Mouse (Mus musculus): ENCODE measurements around the gene Aarsd1. TPM values are rescaled to one million over a fixed set of nuclear protein-coding genes. Genes with fewer than 3 reads are reported as not detected.

Aarsd1 gene
- 15.9 and 18.9 TPM in 2 replicates for polyA plus RNA-seq (2012; rRNA removed)

GRCm38 (mm10) chr11:101417101-101417855 is at the start of gene Aarsd1:
Aarsd1 (minus strand) TSS chr11:101417615.

GRCm38 (mm10) chr11:101465869-101466551 is 48.6 kb upstream of the Aarsd1 start, which contains the start of gene Vat1:
Vat1 (minus strand) TSS chr11:101466230.

GRCm38 (mm10) chr11:101464211-101465100 is 47.0 kb upstream of the Aarsd1 start, which contains the start of gene Rnd2:
Rnd2 (plus strand) TSS chr11:101464999.

GRCm38 (mm10) chr11:101448274-101448746 is 30.9 kb upstream of the Aarsd1 start, which contains the start of gene Ifi35:
Ifi35 (plus strand) TSS chr11:101448407.

GRCm38 (mm10) chr11:101442127-101442693 is 24.8 kb upstream of the Aarsd1 start, which contains the start of gene Rpl27:
Rpl27 (plus strand) TSS chr11:101442298.

GRCm38 (mm10) chr11:101424925-101425813 is 7.8 kb upstream of the Aarsd1 start, which contains the start of the genes Rundc1 and Ptges3l:
Rundc1 (plus strand) TSS chr11:101425085.
Ptges3l (minus strand) TSS chr11:101425333.

GRCm38 (mm10) chr11:101424105-101424851 is 6.9 kb upstream of the Aarsd1 start, which contains the start of gene Gm27029:
Gm27029 (minus strand) TSS chr11:101424796.

GRCm38 (mm10) chr11:101367326-101367935 is 50.0 kb downstream of the Aarsd1 start, which contains the start of gene G6pc:
G6pc (plus strand) TSS chr11:101367561.

Other genes with a start within 250 kb of the Aarsd1 start
- gene Cntnap1, start 247.1 kb downstream of the Aarsd1 start, polyA plus RNA-seq (2012; rRNA removed), result 8.2 and 8.3 TPM in 2 replicates
- gene Plekhh3, start 246.3 kb downstream of the Aarsd1 start, polyA plus RNA-seq (2012; rRNA removed), result 47.1 and 53.0 TPM in 2 replicates
- 8.8 and 15.4 TPM in 2 replicates for gene Ccr10, start 242.2 kb downstream of the Aarsd1 start, polyA plus RNA-seq (2012; rRNA removed)
- 32.4 and 34.9 TPM in 2 replicates for gene Ezh1, start 191.2 kb downstream of the Aarsd1 start, polyA plus RNA-seq (2012; rRNA removed)
- gene Ramp2, start 171.6 kb downstream of the Aarsd1 start, polyA plus RNA-seq (2012; rRNA removed), result 35.2 and 41.7 TPM in 2 replicates
- gene Vps25, start 163.9 kb downstream of the Aarsd1 start, polyA plus RNA-seq (2012; rRNA removed), result 115 and 129 TPM in 2 replicates
- gene Wnk4, start 157.0 kb downstream of the Aarsd1 start, polyA plus RNA-seq (2012; rRNA removed), result 22.2 and 23.9 TPM in 2 replicates
- 0.54 and 0.91 TPM in 2 replicates for gene Cntd1, start 138.6 kb downstream of the Aarsd1 start, polyA plus RNA-seq (2012; rRNA removed)
- gene Coa3, start 138.5 kb downstream of the Aarsd1 start, polyA plus RNA-seq (2012; rRNA removed), result 727 and 839 TPM in 2 replicates
- 101 and 135 TPM in 2 replicates for gene Becn1, start 115.3 kb downstream of the Aarsd1 start, polyA plus RNA-seq (2012; rRNA removed)
- 31.2 and 34.3 TPM in 2 replicates for gene Psme3, start 101.4 kb downstream of the Aarsd1 start, polyA plus RNA-seq (2012; rRNA removed)
- 5.0 and 5.5 TPM in 2 replicates for gene Aoc2, start 92.6 kb downstream of the Aarsd1 start, polyA plus RNA-seq (2012; rRNA removed)
- gene Aoc3, start 87.0 kb downstream of the Aarsd1 start, polyA plus RNA-seq (2012; rRNA removed), result 22.5 and 22.8 TPM in 2 replicates
- gene G6pc, start 50.1 kb downstream of the Aarsd1 start, polyA plus RNA-seq (2012; rRNA removed), result not detected in 2 replicates
- gene Gm27029, start 7.2 kb upstream of the Aarsd1 start, polyA plus RNA-seq (2012; rRNA removed), result 0.09 and 0.55 TPM in 2 replicates
- gene Rundc1, start 7.5 kb upstream of the Aarsd1 start, polyA plus RNA-seq (2012; rRNA removed), result 25.0 and 27.2 TPM in 2 replicates
- gene Ptges3l, start 7.7 kb upstream of the Aarsd1 start, polyA plus RNA-seq (2012; rRNA removed), result 4.5 TPM in 2 replicates
- 403 and 499 TPM in 2 replicates for gene Rpl27, start 24.7 kb upstream of the Aarsd1 start, polyA plus RNA-seq (2012; rRNA removed)
- 30.8 and 40.3 TPM in 2 replicates for gene Ifi35, start 30.8 kb upstream of the Aarsd1 start, polyA plus RNA-seq (2012; rRNA removed)
- 9.7 and 11.0 TPM in 2 replicates for gene Rnd2, start 47.4 kb upstream of the Aarsd1 start, polyA plus RNA-seq (2012; rRNA removed)
- 121 and 128 TPM in 2 replicates for gene Vat1, start 48.6 kb upstream of the Aarsd1 start, polyA plus RNA-seq (2012; rRNA removed)
- 0.79 and 0.83 TPM in 2 replicates for gene Brca1, start 134.3 kb upstream of the Aarsd1 start, polyA plus RNA-seq (2012; rRNA removed)
- 121 and 137 TPM in 2 replicates for gene Nbr1, start 134.5 kb upstream of the Aarsd1 start, polyA plus RNA-seq (2012; rRNA removed)
- gene Tmem106a, start 164.6 kb upstream of the Aarsd1 start, polyA plus RNA-seq (2012; rRNA removed), result 36.5 and 54.6 TPM in 2 replicates
- gene Gm11634, start 181.6 kb upstream of the Aarsd1 start, polyA plus RNA-seq (2012; rRNA removed), result not detected in 2 replicates
- gene Rdm1, start 209.6 kb upstream of the Aarsd1 start, polyA plus RNA-seq (2012; rRNA removed), result 18.5 and 22.8 TPM in 2 replicates
- gene Arl4d, start 247.9 kb upstream of the Aarsd1 start, polyA plus RNA-seq (2012; rRNA removed), result 16.9 and 21.0 TPM in 2 replicates